25 mouse cellular contexts compared by ENCODE assay signal in the genomic region with DNA sequence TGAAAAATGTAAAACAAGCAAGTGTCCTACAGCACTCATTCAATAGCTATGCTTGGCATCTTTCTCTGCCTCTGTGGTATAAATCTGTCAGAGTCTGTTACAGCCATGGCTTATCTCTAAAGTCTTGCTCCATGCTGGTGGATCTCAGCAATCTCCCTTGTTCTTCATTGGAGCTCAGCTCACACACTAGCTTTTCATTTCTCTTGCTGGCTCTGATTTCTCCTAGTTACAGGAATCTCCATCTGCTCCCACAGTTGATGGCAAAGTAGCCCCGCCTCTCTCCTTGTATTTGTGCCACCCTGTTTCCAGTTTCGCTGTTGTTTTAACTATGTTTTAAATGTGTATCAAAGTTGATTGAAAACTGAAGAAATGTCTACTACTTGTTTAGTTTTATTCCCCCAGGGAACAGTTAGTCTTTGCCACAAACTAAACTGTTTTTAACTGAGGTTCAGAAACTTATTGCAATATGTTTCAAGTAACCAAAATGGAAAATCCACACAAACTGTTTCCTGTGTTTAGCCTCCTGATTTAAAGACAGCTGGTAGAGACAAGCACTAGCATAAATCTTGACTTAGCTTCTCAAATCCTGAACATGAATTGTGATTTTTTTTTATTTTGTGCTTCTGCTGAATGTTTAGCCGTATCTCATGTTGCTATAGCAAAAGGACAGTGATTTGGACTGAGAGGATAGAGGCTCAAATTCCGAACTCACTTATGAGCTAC.
DNase-seq lines count a peak whose midpoint lies in the region; ATAC-seq and TF ChIP-seq lines count a peak whose summit lies in the region.
"Had no signal": no experiment of that assay in that cellular context is flagged by ENCODE, and none has a peak within 500 bp of the region (broad histone marks: within the 10 kb centered on the region; RNA-seq: fewer than 3 reads in every experiment).

No protein-coding gene starts in this region.

- H3K4me3 ChIP-seq in embryonic facial prominence, embryonic 14.5 days (ENCODE audit: low read depth, low read length), result no peak overlapping the region
- H3K4me3 ChIP-seq in embryonic facial prominence, embryonic 10.5 days, result no peak overlapping the region
- H3K4me3 ChIP-seq: embryonic facial prominence, embryonic 13.5 days; erythroblast, embryonic 14.5 days; forebrain, embryonic 12.5 days; heart, embryonic 10.5 days; hindbrain, embryonic 12.5 days had no signal

- H3K9ac ChIP-seq in embryonic facial prominence, embryonic 14.5 days (ENCODE audit: low read depth, low read length), result no peak overlapping the region
- H3K9ac ChIP-seq: embryonic facial prominence, embryonic 13.5 days; forebrain, embryonic 12.5 days; hindbrain, embryonic 12.5 days had no signal

- DNase-seq in embryonic facial prominence, embryonic 14.5 days (ENCODE audit: low spot score), result peak; percentile 2
- no peak for DNase-seq in embryonic facial prominence, embryonic 10.5 days (ENCODE audit: low spot score)
- DNase-seq in frontal cortex, postnatal 36 days (ENCODE audit: low spot score in 2 of 2), result no peak
- peak; percentile 10 for DNase-seq in Muller cell, postnatal 12 days (ENCODE audit: inconsistent ontology term)
- peak; percentile 30 for DNase-seq in brain, embryonic 14.5 days (ENCODE audit: low read depth)
- DNase-seq: adrenal gland, adult 2 months; adrenal gland, postnatal 25 days; cerebellum, adult 18-20 months; cerebellum, postnatal 25 days; gastrocnemius, postnatal 36 days; heart, adult 18-20 months; heart, postnatal 10 days; heart, postnatal 4 days; kidney, adult 11 months; kidney, adult 9 months had no signal

- 79% methylated on average over 4 of the region's 4 CpGs for WGBS in embryonic facial prominence, embryonic 14.5 days
- 86% methylated on average over 4 of the region's 4 CpGs for WGBS in embryonic facial prominence, embryonic 10.5 days

- H3K27me3 ChIP-seq in embryonic facial prominence, embryonic 14.5 days (replicated peaks; ENCODE audit: control insufficient read depth, insufficient read depth, low read length), result no peaks in the 10 kb centered on the region
- no peaks in the 10 kb centered on the region for H3K27me3 ChIP-seq in embryonic facial prominence, embryonic 10.5 days (replicated peaks; ENCODE audit: low read depth, poor library complexity, severe bottlenecking)
- H3K27me3 ChIP-seq: CH12.LX; embryonic facial prominence, embryonic 13.5 days; forebrain, embryonic 12.5 days; hindbrain, embryonic 12.5 days had no signal

- no peak overlapping the region for H3K4me2 ChIP-seq in embryonic facial prominence, embryonic 14.5 days (ENCODE audit: low read depth, low read length)
- H3K4me2 ChIP-seq: embryonic facial prominence, embryonic 13.5 days; forebrain, embryonic 12.5 days; hindbrain, embryonic 12.5 days had no signal

- no peaks in the 10 kb centered on the region for H3K36me3 ChIP-seq in embryonic facial prominence, embryonic 14.5 days (ENCODE audit: control insufficient read depth, insufficient read depth, low read length)
- H3K36me3 ChIP-seq in embryonic facial prominence, embryonic 10.5 days (replicated peaks), result no peaks in the 10 kb centered on the region
- H3K36me3 ChIP-seq: embryonic facial prominence, embryonic 13.5 days; forebrain, embryonic 12.5 days; heart, embryonic 10.5 days; hindbrain, embryonic 12.5 days had no signal

- TF ChIP-seq CTCF in brain, embryonic 14.5 days (IDR thresholded peaks at IDR 0.05; ENCODE audit: borderline replicate concordance, extremely low read depth, insufficient read depth, insufficient read length), result no peak

- no peak overlapping the region for H3K27ac ChIP-seq in embryonic facial prominence, embryonic 14.5 days (replicated peaks; ENCODE audit: low read depth, low read length)
- H3K27ac ChIP-seq in embryonic facial prominence, embryonic 10.5 days (replicated peaks), result no peak overlapping the region
- H3K27ac ChIP-seq: embryonic facial prominence, embryonic 13.5 days; forebrain, embryonic 12.5 days; heart, embryonic 10.5 days; hindbrain, embryonic 12.5 days had no signal

- no peak for TF ChIP-seq POLR2A in brain, embryonic 14.5 days (IDR thresholded peaks at IDR 0.05; ENCODE audit: borderline replicate concordance, extremely low read depth, insufficient read depth, insufficient read length, poor library complexity, severe bottlenecking)

- ATAC-seq in embryonic facial prominence, embryonic 14.5 days (ENCODE audit: low read depth), result no peak
- ATAC-seq in frontal cortex, adult (ENCODE audit: low TSS enrichment), result peak; percentile 83
- no peak for ATAC-seq in erythroblast, adult 5-6 weeks (replicated peaks; ENCODE audit: low FRiP score, poor library complexity, severe bottlenecking)
- ATAC-seq: hindbrain, embryonic 16.5 days; inflammation-experienced regulatory T-cells, adult 6 months had no signal

- H3K9me3 ChIP-seq in embryonic facial prominence, embryonic 14.5 days (ENCODE audit: control insufficient read depth, low read length), result no peaks in the 10 kb centered on the region
- no peaks in the 10 kb centered on the region for H3K9me3 ChIP-seq in embryonic facial prominence, embryonic 10.5 days
- H3K9me3 ChIP-seq: embryonic facial prominence, embryonic 13.5 days; forebrain, embryonic 12.5 days; heart, embryonic 10.5 days; hindbrain, embryonic 12.5 days had no signal

- H3K4me1 ChIP-seq in embryonic facial prominence, embryonic 14.5 days (ENCODE audit: control insufficient read depth, insufficient read depth, low read length), result no peaks in the 10 kb centered on the region
- no peaks in the 10 kb centered on the region for H3K4me1 ChIP-seq in embryonic facial prominence, embryonic 10.5 days
- H3K4me1 ChIP-seq: embryonic facial prominence, embryonic 13.5 days; forebrain, embryonic 12.5 days; heart, embryonic 10.5 days; hindbrain, embryonic 12.5 days had no signal

Comparison
In these comparisons a context has a peak if more than half of its experiments do, and no peak if none do; other contexts are left out.
1. DNase-seq: peak in embryonic facial prominence, embryonic 14.5 days (single experiment), Muller cell, postnatal 12 days (single experiment) and brain, embryonic 14.5 days (single experiment); none in embryonic facial prominence, embryonic 10.5 days (single experiment) and frontal cortex, postnatal 36 days (0 of 2).